Mouse (Mus musculus) heart, embryonic 12.5 days (tissue): ENCODE measurements around the gene Plxdc1. TPM values are rescaled to one million over a fixed set of nuclear protein-coding genes. Genes with fewer than 3 reads are reported as not detected.
A peak's percentile ranks its signal among the peaks of the same experiment; 100 is the strongest.

Source experiments
- ATAC-seq: fragments of 200-750 bp; cut with Nextera tagmentation; 2 replicates; pipeline ENCODE4 v1.8.0; 2017; ENCODE audit warnings: moderate TSS enrichment, moderate library complexity; ENCODE audit not compliant: insufficient number of reproducible peaks, low FRiP score
- H3K27ac ChIP-seq: fragments of 300-500 bp; sonication (generic); 2 replicates; pipeline ENCODE4 v1.5.1; 2016; ENCODE audit warnings: mild to moderate bottlenecking, moderate library complexity; ENCODE audit not compliant: poor library complexity, severe bottlenecking
- H3K27me3 ChIP-seq: fragments of 300-500 bp; sonication (generic); replicated peaks from 2 replicates; pipeline ENCODE4 v1.6.1; 2016; ENCODE audit warnings: mild to moderate bottlenecking, moderate library complexity
- H3K36me3 ChIP-seq: fragments of 300-500 bp; sonication (generic); 2 replicates; pipeline ENCODE4 v1.6.1; 2016; ENCODE audit warnings: mild to moderate bottlenecking, moderate library complexity
- H3K4me1 ChIP-seq: fragments of 300-500 bp; sonication (generic); replicated peaks from 2 replicates; pipeline ENCODE4 v1.6.1; 2016; ENCODE audit warnings: mild to moderate bottlenecking
- H3K4me2 ChIP-seq: fragments of 300-500 bp; sonication (generic); 2 replicates; pipeline ENCODE4 v1.6.1; 2016; ENCODE audit warnings: mild to moderate bottlenecking, moderate library complexity
- H3K4me3 ChIP-seq: fragments of 300-500 bp; sonication (generic); 2 replicates; pipeline ENCODE4 v1.5.1; 2016; ENCODE audit warnings: mild to moderate bottlenecking
- H3K9ac ChIP-seq: fragments of 300-500 bp; sonication (generic); 2 replicates; pipeline ENCODE4 v1.6.1; 2016; ENCODE audit warnings: mild to moderate bottlenecking, moderate library complexity
- H3K9me3 ChIP-seq: fragments of 300-500 bp; sonication (generic); replicated peaks from 2 replicates; pipeline ENCODE4 v1.6.1; 2016; ENCODE audit warnings: mild to moderate bottlenecking, moderate library complexity
- WGBS: fragments of 180-500 bp; shearing (Covaris S2); methylation state at CpG from one replicate; pipeline ENCODE4 v1.1.7; 2016; 5-methylcytosine and 5-hydroxymethylcytosine counted together
- polyA plus RNA-seq: library from polyadenylated mRNA; unstranded; fragments of >200 nt; fragmentation: Nextera tagmentation; extraction: Ambion mirVana; gene quantifications from 2 replicates; pipeline ENCODE4 v1.2.1, GENCODE M21; 2016

The Plxdc1 gene
- polyA plus RNA-seq = 0.31 TPM in 1 of 2 replicates, not detected in the other

DNA sequence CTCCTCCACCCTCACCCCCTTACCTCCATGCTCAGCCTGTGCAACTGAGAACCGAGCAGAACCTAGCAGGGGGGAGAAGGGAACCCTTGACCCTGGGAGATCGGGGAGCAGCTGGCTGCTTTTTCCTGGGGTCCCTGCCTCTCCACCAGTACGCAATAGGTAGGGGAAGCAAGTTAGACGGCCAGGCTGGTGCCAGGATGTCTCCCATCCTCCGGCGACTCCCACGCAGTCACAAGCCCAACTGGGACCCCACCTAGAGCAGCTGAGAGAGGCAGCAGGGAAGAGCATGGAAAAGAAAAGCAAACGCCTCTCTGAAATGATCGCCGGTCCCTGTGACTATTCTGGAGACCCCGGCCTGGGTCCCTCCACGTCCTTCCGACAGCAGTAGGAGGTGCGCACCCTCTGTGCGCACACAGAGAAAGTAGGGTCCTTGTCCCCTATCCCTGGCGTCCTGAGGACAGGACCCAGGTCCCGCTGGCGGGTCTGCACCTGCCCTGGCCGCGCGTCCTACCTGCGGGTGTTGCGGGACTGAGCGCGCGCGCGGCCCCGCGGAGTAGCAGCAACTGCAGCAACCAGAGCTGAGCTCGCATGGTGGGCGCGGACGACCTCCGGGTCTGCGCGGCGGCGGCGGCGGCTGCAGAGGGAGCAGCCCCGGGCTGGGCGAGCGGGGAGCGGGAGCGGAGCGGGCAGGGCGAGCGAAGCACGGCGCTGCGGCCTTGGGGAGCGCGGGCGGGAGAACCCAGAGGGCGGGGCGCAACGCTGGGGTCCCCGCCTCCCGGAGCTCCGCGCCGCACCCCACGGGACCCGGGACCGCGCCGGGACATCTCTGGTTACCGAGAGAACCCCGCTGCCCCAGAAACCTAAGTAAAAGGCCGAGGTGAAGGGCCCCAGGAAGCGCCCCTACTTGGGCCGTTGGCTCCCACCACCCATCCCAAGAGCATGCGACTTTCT is at the start of gene Plxdc1:
Plxdc1 (minus strand) TSS at position 718 of the 951 bp plus-strand sequence.
- H3K9me3 ChIP-seq = no peaks in the 10 kb centered on the region
- peaks cover 30% of the 10 kb centered on the region for H3K4me1 ChIP-seq
- no peak for ATAC-seq
- H3K9ac ChIP-seq = peak within 1 kb of the TSS; percentile 70
- peak within 1 kb of the TSS; percentile 90 for H3K4me3 ChIP-seq
- peaks cover 54% of the 10 kb centered on the region for H3K27me3 ChIP-seq
- WGBS = 3% methylated on average over 72 of the region's 74 CpGs
- peak within 1 kb of the TSS; percentile 95 for H3K4me2 ChIP-seq
- H3K27ac ChIP-seq = no peak within 1 kb of the TSS
- H3K36me3 ChIP-seq = no peaks in the 10 kb centered on the region

DNA sequence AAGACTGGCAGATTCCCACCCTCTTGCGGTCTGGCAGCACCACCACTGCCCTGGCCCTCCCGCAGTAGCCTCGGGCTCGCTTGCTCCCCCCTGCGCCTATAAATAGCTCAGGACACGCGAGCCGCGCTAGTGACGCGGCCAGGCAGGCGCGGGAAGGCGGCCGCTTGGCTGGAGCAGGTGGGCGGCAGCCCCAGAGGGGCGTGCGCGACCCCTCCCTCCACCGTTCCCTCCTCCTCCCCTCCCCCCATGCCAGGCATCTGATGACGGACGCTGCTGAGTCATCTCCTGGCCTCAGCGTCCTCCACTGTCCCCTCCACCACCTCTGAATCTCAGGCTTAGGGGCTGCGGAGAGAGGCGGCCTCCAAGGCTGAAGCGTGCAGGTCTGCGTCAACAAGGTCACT is 49.7 kb upstream of the Plxdc1 start:
- ATAC-seq = peak; percentile 63
- WGBS = 0% methylated on average over 20 of the region's 27 CpGs
- Histone ChIP-seq H3K4me2 (peak overlapping the region; percentile 86), H3K36me3 (peaks cover 4% of the 10 kb centered on the region), H3K4me1 (peaks cover 30% of the 10 kb centered on the region), H3K9ac (peak overlapping the region; percentile 60), H3K27me3 (peaks cover 26% of the 10 kb centered on the region), H3K27ac (no peak overlapping the region), H3K4me3 (peak overlapping the region; percentile 41), H3K9me3 (no peaks in the 10 kb centered on the region)

DNA sequence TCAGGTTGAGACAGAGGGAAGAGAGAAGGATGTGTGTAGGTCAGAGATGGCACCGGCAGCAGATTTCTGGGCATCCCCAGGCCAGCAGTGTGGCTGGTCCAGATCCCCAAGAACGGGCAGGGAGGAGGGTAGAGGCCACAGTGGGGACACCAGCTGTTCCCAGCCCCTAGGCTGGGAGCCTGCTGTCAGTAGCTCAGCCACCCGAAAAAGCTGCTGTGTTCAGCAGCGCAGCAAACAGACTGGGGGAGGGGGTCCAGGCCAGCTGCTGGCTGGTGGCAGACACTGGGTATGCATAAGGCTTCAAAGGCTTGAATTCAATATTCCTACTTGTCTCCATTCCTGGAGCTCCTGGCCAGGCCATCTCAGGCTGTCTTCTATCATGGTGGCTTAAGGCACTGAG is 48.6 kb upstream of the Plxdc1 start:
- Histone ChIP-seq H3K4me1 (peaks cover 27% of the 10 kb centered on the region), H3K36me3 (peaks cover 16% of the 10 kb centered on the region), H3K4me2 (no peak overlapping the region), H3K9ac (no peak overlapping the region), H3K27me3 (peaks cover 26% of the 10 kb centered on the region), H3K27ac (no peak overlapping the region), H3K9me3 (no peaks in the 10 kb centered on the region), H3K4me3 (no peak overlapping the region)
- 37% methylated on average over 4 of the region's 4 CpGs for WGBS
- no peak for ATAC-seq

DNA sequence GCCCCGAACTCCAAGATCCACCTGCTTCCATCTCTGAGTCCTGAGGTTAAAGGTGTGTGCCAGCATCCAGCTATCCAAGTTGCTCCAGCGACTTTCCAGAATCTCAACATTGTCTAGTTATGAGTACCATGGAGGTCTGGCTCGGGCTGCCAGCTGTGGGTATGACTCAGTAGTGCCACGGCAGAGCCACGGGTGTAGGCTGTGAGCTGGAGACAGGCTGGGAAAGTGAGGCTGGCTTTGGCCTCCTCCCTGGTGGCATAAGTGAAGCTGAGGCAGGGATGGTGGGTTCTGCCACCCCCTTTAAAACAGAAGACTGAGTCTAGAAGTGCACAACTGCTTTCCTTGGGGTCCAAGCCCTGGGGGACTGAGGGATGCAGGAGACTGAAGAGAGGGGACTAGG is 47.8 kb upstream of the Plxdc1 start:
- Histone ChIP-seq H3K27me3 (peaks cover 26% of the 10 kb centered on the region), H3K9ac (no peak overlapping the region), H3K4me3 (no peak overlapping the region), H3K4me1 (peaks cover 27% of the 10 kb centered on the region), H3K9me3 (no peaks in the 10 kb centered on the region), H3K36me3 (peaks cover 24% of the 10 kb centered on the region), H3K4me2 (no peak overlapping the region), H3K27ac (no peak overlapping the region)
- ATAC-seq = no peak
- WGBS = 85% methylated on average over 5 of the region's 5 CpGs

DNA sequence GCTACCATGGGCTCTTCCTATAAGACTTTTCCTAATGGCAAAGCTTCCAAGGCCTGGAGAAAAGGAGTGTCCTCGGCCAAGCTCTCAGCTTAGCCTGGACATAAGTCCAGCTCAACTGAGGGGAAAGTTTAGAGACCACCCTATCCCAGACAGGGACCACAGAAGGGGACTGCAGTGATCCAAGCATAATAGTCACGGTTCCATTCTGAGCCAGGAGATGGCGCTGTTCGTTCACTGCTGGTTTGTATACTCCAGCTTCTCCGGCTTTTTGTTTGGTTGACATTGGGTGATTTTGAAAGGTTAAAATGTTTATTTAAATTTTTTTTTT is 45.2 kb upstream of the Plxdc1 start:
- ATAC-seq = no peak
- 3% methylated on average over 5 of the region's 5 CpGs for WGBS
- no peaks in the 10 kb centered on the region for H3K9me3 ChIP-seq
- H3K9ac ChIP-seq = no peak overlapping the region
- peak overlapping the region; percentile 3; the same call in 1 of the 2 replicates for H3K27ac ChIP-seq
- peaks cover 34% of the 10 kb centered on the region for H3K36me3 ChIP-seq
- H3K27me3 ChIP-seq = peaks cover 10% of the 10 kb centered on the region
- no peak overlapping the region for H3K4me2 ChIP-seq
- peaks cover 29% of the 10 kb centered on the region for H3K4me1 ChIP-seq
- no peak overlapping the region for H3K4me3 ChIP-seq

DNA sequence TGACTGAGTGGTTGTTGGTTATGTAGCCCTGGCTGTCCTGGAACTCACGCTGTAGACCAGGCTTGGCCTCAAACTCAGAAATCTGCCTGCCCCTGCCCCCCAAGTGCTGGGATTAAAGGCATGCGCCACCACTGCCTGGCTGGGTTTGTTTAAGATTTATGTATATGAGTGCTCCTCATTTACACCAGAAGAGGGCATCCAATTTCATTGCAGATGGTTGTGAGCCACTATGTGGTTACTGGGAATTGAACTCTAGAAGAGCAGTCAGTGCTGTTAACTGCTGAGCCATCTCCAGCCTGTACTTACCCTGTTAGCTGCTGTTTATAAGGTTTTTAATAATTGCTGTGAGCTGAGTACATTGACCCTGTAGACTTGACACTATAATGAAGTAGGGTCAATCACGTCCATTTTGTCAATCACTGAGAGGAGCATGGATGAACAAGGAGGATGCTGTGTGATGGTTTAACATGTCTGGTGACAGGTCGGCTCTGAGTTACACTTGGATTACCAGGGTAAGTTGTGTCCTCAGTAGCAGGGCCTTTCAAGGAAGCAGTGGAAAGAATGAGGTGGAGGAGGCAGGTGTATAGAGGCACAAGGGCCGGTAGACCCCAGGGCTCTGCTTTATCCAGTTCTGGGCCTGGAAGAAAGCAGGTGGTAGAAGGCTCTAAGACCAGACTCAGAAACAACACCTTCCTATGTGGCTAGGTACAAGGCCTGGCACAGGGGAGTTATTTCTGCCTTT is 44.6 kb upstream of the Plxdc1 start:
- 60% methylated on average over 5 of the region's 5 CpGs for WGBS
- no peak for ATAC-seq
- no peak overlapping the region for H3K4me3 ChIP-seq

DNA sequence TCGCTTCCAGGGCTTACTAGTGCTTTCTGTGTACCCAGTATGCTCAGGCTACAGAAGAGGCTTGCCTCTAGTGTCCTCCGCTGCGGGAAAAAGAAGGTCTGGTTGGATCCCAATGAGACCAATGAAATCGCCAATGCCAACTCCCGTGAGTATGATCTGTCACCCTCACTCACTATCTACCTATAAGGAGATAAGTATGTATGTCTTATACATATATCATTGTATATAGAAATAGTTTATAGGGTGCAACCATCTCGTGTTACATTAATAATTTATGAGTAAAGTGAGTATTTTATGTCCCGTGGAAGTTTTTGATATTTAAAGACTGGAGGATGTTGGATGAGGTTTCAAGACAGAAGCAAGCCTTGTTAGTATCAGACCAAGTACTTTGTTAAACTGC is 41.5 kb upstream of the Plxdc1 start:
- no peaks in the 10 kb centered on the region for H3K9me3 ChIP-seq
- H3K27me3 ChIP-seq = no peaks in the 10 kb centered on the region
- ATAC-seq = no peak
- WGBS = 24% methylated on average over 7 of the region's 7 CpGs
- H3K4me2 ChIP-seq = peak overlapping the region; percentile 93
- H3K4me3 ChIP-seq = peak overlapping the region; percentile 99
- H3K36me3 ChIP-seq = peaks cover 34% of the 10 kb centered on the region
- H3K27ac ChIP-seq = peak overlapping the region; percentile 96; the same call in 1 of the 2 replicates
- H3K4me1 ChIP-seq = peaks cover 20% of the 10 kb centered on the region
- peak overlapping the region; percentile 99 for H3K9ac ChIP-seq

More for the DNA sequence above, 44.6 kb upstream of the Plxdc1 start:
- no peak overlapping the region for H3K9ac ChIP-seq
- H3K27me3 ChIP-seq = peaks cover 7% of the 10 kb centered on the region; the same call in 1 of the 2 replicates
- peak overlapping the region; percentile 3; the same call in 1 of the 2 replicates for H3K27ac ChIP-seq
- no peak overlapping the region for H3K4me2 ChIP-seq
- H3K9me3 ChIP-seq = no peaks in the 10 kb centered on the region
- peaks cover 26% of the 10 kb centered on the region for H3K4me1 ChIP-seq
- H3K36me3 ChIP-seq = peaks cover 34% of the 10 kb centered on the region

DNA sequence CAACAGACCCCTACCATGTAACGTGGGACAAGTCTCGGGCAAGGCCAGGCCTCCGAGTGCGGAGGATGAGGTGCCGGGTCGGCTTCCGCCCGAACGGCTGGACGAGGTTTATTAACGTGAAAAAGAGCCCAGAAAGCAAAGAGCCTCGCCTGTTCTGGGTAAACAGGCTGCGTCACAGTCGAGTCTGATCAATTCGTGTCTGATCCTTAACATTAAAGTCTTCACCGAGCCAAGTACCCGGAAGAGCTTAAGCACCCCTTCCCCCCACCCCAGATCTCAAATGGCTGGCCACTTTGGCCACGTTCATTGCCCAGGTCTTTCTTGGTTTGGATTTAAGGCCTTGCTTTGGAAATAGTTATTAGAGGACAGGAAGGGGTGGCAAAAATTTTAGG is 41.0 kb upstream of the Plxdc1 start:
- peak overlapping the region; percentile 93 for H3K4me2 ChIP-seq
- peak overlapping the region; percentile 99 for H3K4me3 ChIP-seq
- peaks cover 34% of the 10 kb centered on the region for H3K36me3 ChIP-seq
- ATAC-seq = no peak
- H3K4me1 ChIP-seq = peaks cover 20% of the 10 kb centered on the region
- WGBS = under 1% methylated on average over 18 of the region's 18 CpGs
- peak overlapping the region; percentile 96 for H3K27ac ChIP-seq
- H3K27me3 ChIP-seq = no peaks in the 10 kb centered on the region
- peak overlapping the region; percentile 99 for H3K9ac ChIP-seq
- H3K9me3 ChIP-seq = no peaks in the 10 kb centered on the region

DNA sequence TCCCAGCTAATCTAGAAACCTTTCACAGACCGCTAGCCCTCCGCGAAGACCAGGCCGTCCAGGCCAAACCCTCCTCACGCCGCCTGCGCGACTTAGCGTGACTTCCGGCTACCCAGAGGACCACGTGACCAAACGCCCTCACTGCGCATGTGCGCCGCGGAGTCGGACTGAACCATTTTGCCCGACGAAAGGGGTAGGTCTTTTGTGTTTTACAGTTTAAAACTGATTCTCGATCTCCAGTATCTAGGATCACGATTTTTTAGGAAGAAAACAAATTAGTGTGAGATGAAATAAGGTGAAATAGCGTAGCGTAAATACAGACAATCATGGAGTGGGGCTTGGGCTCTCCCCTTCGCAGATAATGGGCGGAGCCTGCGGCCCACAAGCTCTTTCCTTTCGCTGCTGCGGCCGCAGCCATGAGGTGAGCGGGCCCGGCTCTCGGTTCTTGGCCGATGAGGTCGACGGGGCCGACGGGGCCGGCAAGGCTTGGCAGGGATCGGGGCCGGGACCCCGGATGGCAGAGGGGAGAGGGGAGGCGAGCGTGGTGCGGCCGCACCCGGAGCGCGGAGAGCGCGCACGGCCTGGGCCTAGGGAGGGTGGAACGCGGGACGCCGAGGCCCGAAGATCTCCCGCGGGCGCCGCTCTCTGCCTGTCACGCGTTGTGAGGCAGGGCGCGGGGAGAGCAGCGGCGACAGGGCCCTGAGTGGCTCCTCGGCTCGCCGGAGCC is 40.5 kb upstream of the Plxdc1 start, which contains the start of gene Rpl19:
Rpl19 (plus strand) TSS at position 141 of the 727 bp plus-strand sequence.
- Histone ChIP-seq H3K36me3 (peaks cover 34% of the 10 kb centered on the region), H3K4me3 (peak within 1 kb of the TSS; percentile 99), H3K27ac (peak within 1 kb of the TSS; percentile 96), H3K9me3 (no peaks in the 10 kb centered on the region), H3K27me3 (no peaks in the 10 kb centered on the region), H3K4me1 (peaks cover 18% of the 10 kb centered on the region), H3K9ac (peak within 1 kb of the TSS; percentile 99), H3K4me2 (peak within 1 kb of the TSS; percentile 93)
- peak; percentile 86 for ATAC-seq
- under 1% methylated on average over 69 of the region's 69 CpGs for WGBS

DNA sequence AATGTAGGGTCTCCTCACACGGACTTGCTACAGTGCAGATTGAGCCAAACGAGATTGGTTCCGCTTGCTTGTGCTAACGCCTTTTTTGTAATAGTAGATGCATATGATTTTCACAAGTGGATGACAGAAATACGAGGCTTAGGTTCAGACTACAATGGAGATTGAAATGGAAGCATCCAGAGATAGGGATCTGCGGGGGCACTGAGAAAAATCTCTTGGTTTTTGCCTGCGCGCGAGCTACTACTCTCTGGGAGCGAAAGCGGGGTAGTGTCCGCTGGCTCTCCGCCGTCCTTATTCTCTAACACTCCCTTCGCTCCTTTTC is 40.0 kb upstream of the Plxdc1 start:
- Histone ChIP-seq H3K27ac (peak overlapping the region; percentile 96), H3K4me1 (peaks cover 23% of the 10 kb centered on the region), H3K4me2 (peak overlapping the region; percentile 93), H3K9me3 (no peaks in the 10 kb centered on the region), H3K9ac (peak overlapping the region; percentile 99), H3K36me3 (peaks cover 32% of the 10 kb centered on the region), H3K27me3 (no peaks in the 10 kb centered on the region), H3K4me3 (peak overlapping the region; percentile 99)
- 7% methylated on average over 15 of the region's 15 CpGs for whole genome bisulfite sequencing
- ATAC-seq = no peak
